Comparison of ENCODE assay signal across 24 mouse cellular contexts in genomic region chr5:25645661-25646364, GRCm38 (mm10). TPM values are rescaled to one million over a fixed set of nuclear protein-coding genes. Genes with fewer than 3 reads are reported as not detected.
DNase-seq lines count a peak whose midpoint lies in the region; ATAC-seq lines count a peak whose summit lies in the region.
"Had no signal": no experiment of that assay in that cellular context is flagged by ENCODE, and none has a peak within 500 bp of the region (broad histone marks: within the 10 kb centered on the region; RNA-seq: fewer than 3 reads in every experiment).

No protein-coding gene starts in this region.

- no peak overlapping the region for H3K9ac ChIP-seq in hindbrain, embryonic 16.5 days (ENCODE audit: low read depth, low read length)
- H3K9ac ChIP-seq: embryonic facial prominence, embryonic 12.5 days; heart, embryonic 15.5 days; liver, embryonic 15.5 days; lung, embryonic 15.5 days had no signal

- no peak overlapping the region for H3K27ac ChIP-seq in hindbrain, embryonic 16.5 days (ENCODE audit: low read depth, low read length)
- H3K27ac ChIP-seq in hindbrain, embryonic 10.5 days: no peak overlapping the region
- H3K27ac ChIP-seq: embryonic facial prominence, embryonic 12.5 days; heart, embryonic 15.5 days; left cerebral cortex, adult 2 months; limb, embryonic 10.5 days; liver, embryonic 15.5 days; lung, embryonic 15.5 days; stomach, postnatal 0 days had no signal

- no peaks in the 10 kb centered on the region for H3K9me3 ChIP-seq in hindbrain, embryonic 16.5 days (ENCODE audit: control insufficient read depth, low read length)
- H3K9me3 ChIP-seq in hindbrain, embryonic 10.5 days: no peaks in the 10 kb centered on the region
- H3K9me3 ChIP-seq: embryonic facial prominence, embryonic 12.5 days; heart, embryonic 15.5 days; limb, embryonic 10.5 days; liver, embryonic 15.5 days; lung, embryonic 15.5 days had no signal

- 67% methylated on average over 8 of the region's 8 CpGs for WGBS in hindbrain, embryonic 16.5 days
- 86% methylated on average over 8 of the region's 8 CpGs for WGBS in hindbrain, embryonic 10.5 days

- H3K27me3 ChIP-seq in hindbrain, embryonic 16.5 days (replicated peaks; ENCODE audit: control insufficient read depth, insufficient read depth, low read length): no peaks in the 10 kb centered on the region
- no peaks in the 10 kb centered on the region for H3K27me3 ChIP-seq in hindbrain, embryonic 10.5 days (ENCODE audit: insufficient read depth, poor library complexity, severe bottlenecking)
- H3K27me3 ChIP-seq: embryonic facial prominence, embryonic 12.5 days; heart, embryonic 15.5 days; liver, embryonic 15.5 days; lung, embryonic 15.5 days had no signal

- no peak overlapping the region for H3K4me3 ChIP-seq in hindbrain, embryonic 16.5 days (ENCODE audit: low read length)
- H3K4me3 ChIP-seq in hindbrain, embryonic 10.5 days: no peak overlapping the region
- H3K4me3 ChIP-seq: embryonic facial prominence, embryonic 12.5 days; heart, embryonic 15.5 days; left cerebral cortex, adult 2 months; limb, embryonic 10.5 days; liver, embryonic 15.5 days; lung, embryonic 15.5 days had no signal

- no peaks in the 10 kb centered on the region for H3K36me3 ChIP-seq in hindbrain, embryonic 16.5 days (ENCODE audit: control insufficient read depth, insufficient read depth, low read length)
- H3K36me3 ChIP-seq in hindbrain, embryonic 10.5 days: no peaks in the 10 kb centered on the region
- H3K36me3 ChIP-seq: embryonic facial prominence, embryonic 12.5 days; heart, embryonic 15.5 days; limb, embryonic 10.5 days; liver, embryonic 15.5 days; lung, embryonic 15.5 days had no signal

- ATAC-seq in hindbrain, embryonic 16.5 days: peak; percentile 48; the same call in 1 of the 2 replicates
- no peak for ATAC-seq in megakaryocyte, adult 5-6 weeks (ENCODE audit: poor library complexity, severe bottlenecking)
- ATAC-seq: intestine, postnatal 0 days had no signal

- H3K4me1 ChIP-seq in hindbrain, embryonic 16.5 days (ENCODE audit: control insufficient read depth, insufficient read depth, low read depth, low read length): no peaks in the 10 kb centered on the region
- H3K4me1 ChIP-seq in hindbrain, embryonic 10.5 days (replicated peaks): no peaks in the 10 kb centered on the region
- H3K4me1 ChIP-seq: embryonic facial prominence, embryonic 12.5 days; heart, embryonic 15.5 days; liver, embryonic 15.5 days; lung, embryonic 15.5 days had no signal

- peak; percentile 20 for DNase-seq in cerebellum, adult 11-12 months
- no peak for DNase-seq in cerebellum, adult 9-10 months
- DNase-seq in hindbrain, embryonic 10.5 days (ENCODE audit: low spot score): no peak
- DNase-seq in MN1 (ENCODE audit: low spot score): peak; percentile 10
- peak; percentile 94 to 95 for DNase-seq in cerebellum, postnatal 10 days
- DNase-seq in layer of hippocampus, postnatal 10 days (ENCODE audit: low spot score in 2 of 2): no peak
- DNase-seq: adrenal gland, postnatal 36 days; heart, postnatal 4 days; layer of hippocampus, adult 9-11 months; liver; lung, postnatal 4 days; right cerebral cortex, postnatal 14 days; thymus, adult 2 months; thymus, postnatal 4 days had no signal

- H3K4me2 ChIP-seq in hindbrain, embryonic 16.5 days (ENCODE audit: low read length): no peak overlapping the region
- H3K4me2 ChIP-seq: embryonic facial prominence, embryonic 12.5 days; heart, embryonic 15.5 days; liver, embryonic 15.5 days; lung, embryonic 15.5 days had no signal

RNA-seq across cellular contexts. Expression of gene Xrcc2, which starts 59.8 kb away (rescaled TPM):
- polyA plus RNA-seq in hindbrain, embryonic 16.5 days (2015; fragmentation: Nextera tagmentation; extraction: Ambion mirVana): 4.1 and 5.5 TPM in 2 replicates
- 12.5 and 15.7 TPM in 2 replicates for polyA plus RNA-seq in hindbrain, embryonic 10.5 days (2016; fragmentation: Nextera tagmentation; extraction: Ambion mirVana)
- 1 to 10 TPM; 6.3 to 7.9 TPM for total RNA-seq in layer of hippocampus, postnatal 10 days (2021)
- 6.6 and 8.1 TPM in 2 replicates for total RNA-seq in megakaryocyte, adult 5-6 weeks (2015)
- total RNA-seq in megakaryocyte, adult 5-6 weeks (2017): 6.8 and 8.2 TPM in 2 replicates

Comparison
In these comparisons a context has a peak if more than half of its experiments do, and no peak if none do; other contexts are left out.
1. DNase-seq: peak in cerebellum, adult 11-12 months (single experiment), MN1 (single experiment) and cerebellum, postnatal 10 days (2 of 2); none in cerebellum, adult 9-10 months (single experiment), hindbrain, embryonic 10.5 days (single experiment) and layer of hippocampus, postnatal 10 days (0 of 2).